Mouse (Mus musculus): ENCODE measurements around the gene Tfpi2.

DNA sequence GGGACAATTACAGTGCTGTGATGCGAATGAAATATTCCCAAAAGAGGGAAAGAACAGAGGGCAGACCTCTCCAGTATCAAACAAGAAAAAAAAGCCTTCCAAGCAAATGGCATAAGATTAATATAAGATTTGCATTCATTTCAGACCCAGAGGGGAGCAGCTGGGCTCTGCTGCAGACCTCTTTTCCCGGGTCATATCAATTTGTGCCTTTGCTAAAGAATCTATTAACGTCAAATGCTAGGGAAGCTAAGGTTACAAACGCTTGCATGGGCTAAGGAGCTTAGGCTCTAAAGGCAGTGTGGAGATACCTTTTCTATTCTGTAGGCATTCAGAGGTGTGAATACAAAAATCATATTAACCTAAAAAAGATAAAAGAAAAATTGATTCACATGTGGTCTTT is 33.8 kb downstream of the Tfpi2 start:
- TF ChIP-seq CTCF (IDR thresholded peaks at IDR 0.05; ENCODE audit: control insufficient read depth, insufficient read depth, low read length): no peak
- TF ChIP-seq POLR2A (IDR thresholded peaks at IDR 0.05; ENCODE audit: borderline replicate concordance, control insufficient read depth, low read depth, low read length): no peak

All from bone marrow, adult 2 months (tissue).